Mouse (Mus musculus) kidney, embryonic 16.5 days (tissue): ENCODE measurements at regions not wholly inside any gene's neighbourhood (a gene's known extent, or its start where the extent isn't known, plus 50 kb on each side); places are given as distances from the start of the nearest gene placed in this dataset.
"Not testable (repeated sequence)": the region's sequence is repeated elsewhere in the genome, so short reads cannot be mapped to it uniquely, and the experiment has no call there.

Source experiments
- ATAC-seq: fragments of 200-750 bp; cut with Nextera tagmentation; 2 replicates; pipeline ENCODE4 v1.8.0; 2017; ENCODE audit warnings: moderate TSS enrichment; ENCODE audit not compliant: low FRiP score, low TSS enrichment
- H3K27ac ChIP-seq: fragments of 300-500 bp; sonication (generic); 2 replicates; pipeline ENCODE4 v1.5.1; 2014; ENCODE audit warnings: low read length
- H3K27me3 ChIP-seq: fragments of 300-500 bp; sonication (generic); 2 replicates; pipeline ENCODE4 v1.6.1; 2014; ENCODE audit warnings: low read length, control low read depth, mixed read lengths; ENCODE audit not compliant: insufficient read depth
- H3K36me3 ChIP-seq: fragments of 300-500 bp; sonication (generic); 2 replicates; pipeline ENCODE4 v1.6.1; 2014; ENCODE audit warnings: low read length, control low read depth, mixed read lengths; ENCODE audit not compliant: insufficient read depth
- H3K4me1 ChIP-seq: fragments of 300-500 bp; sonication (generic); 2 replicates; pipeline ENCODE4 v1.6.1; 2014; ENCODE audit warnings: low read length, control low read depth, mixed read lengths; ENCODE audit not compliant: insufficient read depth
- H3K4me2 ChIP-seq: fragments of 300-500 bp; sonication (generic); replicated peaks from 2 replicates; pipeline ENCODE4 v1.6.1; 2014; ENCODE audit warnings: low read depth, low read length
- H3K4me3 ChIP-seq: fragments of 300-500 bp; sonication (generic); 2 replicates; pipeline ENCODE4 v1.5.1; 2014; ENCODE audit warnings: mild to moderate bottlenecking, low read length
- H3K9ac ChIP-seq: fragments of 300-500 bp; sonication (generic); replicated peaks from 2 replicates; pipeline ENCODE4 v1.6.1; 2014; ENCODE audit warnings: low read length
- H3K9me3 ChIP-seq: fragments of 300-500 bp; sonication (generic); 2 replicates; pipeline ENCODE4 v1.6.1; 2016; ENCODE audit warnings: low read length, control low read depth
- WGBS: fragments of 180-500 bp; shearing (Covaris S2); extraction: QIAGEN DNeasy Blood & Tissue Kit; methylation state at CpG from one replicate; pipeline ENCODE4 v1.1.7; 2014; 5-methylcytosine and 5-hydroxymethylcytosine counted together

GRCm38 (mm10) chr12:74825664-74826063, 351.5 kb downstream of the Kcnh5 start:
- no peak overlapping the region for H3K9ac ChIP-seq
- H3K27me3 ChIP-seq = no peaks in the 10 kb centered on the region
- ATAC-seq = no peak
- no peaks in the 10 kb centered on the region for H3K9me3 ChIP-seq
- H3K36me3 ChIP-seq = no peaks in the 10 kb centered on the region
- no peaks in the 10 kb centered on the region; the same call in 1 of the 2 replicates for H3K4me1 ChIP-seq
- H3K4me3 ChIP-seq = no peak overlapping the region
- no peak overlapping the region for H3K4me2 ChIP-seq
- whole genome bisulfite sequencing = 48% methylated on average over 3 of the region's 3 CpGs
- no peak overlapping the region for H3K27ac ChIP-seq

- WGBS = 43% methylated on average over 3 of the region's 3 CpGs
- Histone ChIP-seq H3K36me3 (no peaks in the 10 kb centered on the region), H3K4me2 (no peak overlapping the region), H3K9me3 (no peaks in the 10 kb centered on the region), H3K27ac (no peak overlapping the region), H3K9ac (no peak overlapping the region), H3K4me3 (no peak overlapping the region), H3K27me3 (no peaks in the 10 kb centered on the region), H3K4me1 (no peaks in the 10 kb centered on the region; the same call in 1 of the 2 replicates)
- ATAC-seq = peak; percentile 54; the same call in 1 of the 2 replicates
Observed at GRCm38 (mm10) chr12:74824735-74825494, 352.2 kb downstream of the Kcnh5 start.

DNA sequence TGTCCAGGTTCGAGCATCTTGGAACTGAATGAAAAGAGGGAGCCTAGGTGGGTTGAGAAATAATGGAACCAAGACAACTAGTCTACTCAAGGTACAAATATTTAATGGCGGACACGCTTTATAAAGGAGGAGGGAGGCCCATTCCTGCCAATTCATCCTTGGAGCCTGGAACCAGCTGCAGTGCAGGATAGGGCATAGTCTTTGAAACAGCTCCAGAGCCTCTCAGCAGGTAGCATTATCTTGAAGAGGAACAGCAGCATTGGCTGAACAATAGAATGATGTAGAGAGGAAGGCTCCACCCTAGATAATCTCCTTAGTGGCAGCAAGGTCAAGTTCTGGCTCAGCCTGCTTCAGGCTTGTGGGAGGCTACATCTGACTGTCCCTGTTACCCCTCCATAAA, 361.0 kb downstream of the Kcnh5 start:
- not testable (repeated sequence) for H3K4me3 ChIP-seq, H3K9ac ChIP-seq, H3K27ac ChIP-seq, H3K9me3 ChIP-seq, H3K36me3 ChIP-seq, H3K27me3 ChIP-seq, ATAC-seq, H3K4me1 ChIP-seq, H3K4me2 ChIP-seq
- 91% methylated on average over 3 of the region's 3 CpGs for WGBS

DNA sequence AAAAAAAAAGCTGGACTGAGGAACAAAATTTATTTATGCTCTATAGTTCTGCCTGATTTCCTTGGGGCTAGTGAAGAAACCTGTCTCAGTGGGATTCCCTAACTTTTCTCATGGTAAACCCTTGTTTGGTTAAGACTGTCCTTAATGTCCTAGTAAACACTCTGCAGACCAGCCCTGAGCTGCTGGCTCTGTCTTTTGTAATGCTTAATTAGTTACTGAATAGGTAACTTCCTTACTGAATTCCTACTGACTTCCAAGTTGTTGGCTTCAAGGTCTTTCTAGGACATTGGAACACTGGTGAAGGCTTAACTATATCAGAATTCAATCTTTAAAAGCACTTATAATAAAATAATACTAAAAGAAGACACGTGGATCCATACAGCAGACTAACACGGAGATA, 368.6 kb downstream of the Kcnh5 start:
- not testable (repeated sequence) for H3K4me2 ChIP-seq, H3K9ac ChIP-seq, H3K27ac ChIP-seq, H3K27me3 ChIP-seq, ATAC-seq, H3K9me3 ChIP-seq, H3K4me1 ChIP-seq, H3K4me3 ChIP-seq, H3K36me3 ChIP-seq
- 88% methylated on average over 2 of the region's 2 CpGs for WGBS

- not testable (repeated sequence) for ATAC-seq
- 78% methylated on average over 15 of the region's 15 CpGs for WGBS
Observed at GRCm38 (mm10) chr12:74807926-74808325, 369.2 kb downstream of the Kcnh5 start.

GRCm38 (mm10) chr12:74803740-74804512, 373.2 kb downstream of the Kcnh5 start:
- 63% methylated on average over 13 of the region's 13 CpGs for WGBS
- H3K27ac ChIP-seq = no peak overlapping the region
- H3K9me3 ChIP-seq = 0 out of 2 replicates have a peak, but pooled peaks cover 2% of the 10 kb centered on the region
- no peak overlapping the region for H3K4me2 ChIP-seq
- no peak for ATAC-seq
- H3K4me3 ChIP-seq = no peak overlapping the region
- H3K27me3 ChIP-seq = no peaks in the 10 kb centered on the region
- H3K9ac ChIP-seq = no peak overlapping the region
- no peaks in the 10 kb centered on the region for H3K36me3 ChIP-seq
- no peaks in the 10 kb centered on the region for H3K4me1 ChIP-seq

More at GRCm38 (mm10) chr12:74807926-74808325, 369.2 kb downstream of the Kcnh5 start:
- not testable (repeated sequence) for H3K9ac ChIP-seq, H3K4me2 ChIP-seq, H3K36me3 ChIP-seq, H3K4me3 ChIP-seq, H3K27ac ChIP-seq, H3K4me1 ChIP-seq, H3K27me3 ChIP-seq, H3K9me3 ChIP-seq

DNA sequence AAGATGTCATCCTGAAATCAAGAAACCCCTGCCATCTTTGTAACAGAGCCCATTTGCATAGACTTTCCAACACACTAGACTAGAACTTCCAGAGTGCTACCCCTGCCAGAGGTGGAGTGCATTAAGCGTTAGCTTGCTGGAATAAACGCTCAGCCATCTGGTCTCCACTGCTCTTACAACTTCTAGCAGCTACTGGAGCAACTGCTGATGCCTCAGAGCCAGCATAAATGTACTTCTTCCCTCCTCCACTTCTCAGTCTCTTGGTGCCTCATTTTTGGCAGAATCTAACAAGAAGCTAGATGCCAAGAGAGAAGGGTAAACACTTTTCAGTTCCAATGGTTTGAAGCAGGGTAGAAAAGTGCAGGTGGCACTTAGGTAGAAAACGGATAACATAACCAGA, 385.1 kb downstream of the Kcnh5 start:
- Histone ChIP-seq H3K4me3 (no peak overlapping the region), H3K9me3 (no peaks in the 10 kb centered on the region), H3K4me2 (no peak overlapping the region), H3K36me3 (no peaks in the 10 kb centered on the region), H3K27ac (no peak overlapping the region), H3K9ac (no peak overlapping the region), H3K27me3 (no peaks in the 10 kb centered on the region), H3K4me1 (no peaks in the 10 kb centered on the region)
- 60% methylated on average over 3 of the region's 3 CpGs for WGBS
- ATAC-seq = no peak

DNA sequence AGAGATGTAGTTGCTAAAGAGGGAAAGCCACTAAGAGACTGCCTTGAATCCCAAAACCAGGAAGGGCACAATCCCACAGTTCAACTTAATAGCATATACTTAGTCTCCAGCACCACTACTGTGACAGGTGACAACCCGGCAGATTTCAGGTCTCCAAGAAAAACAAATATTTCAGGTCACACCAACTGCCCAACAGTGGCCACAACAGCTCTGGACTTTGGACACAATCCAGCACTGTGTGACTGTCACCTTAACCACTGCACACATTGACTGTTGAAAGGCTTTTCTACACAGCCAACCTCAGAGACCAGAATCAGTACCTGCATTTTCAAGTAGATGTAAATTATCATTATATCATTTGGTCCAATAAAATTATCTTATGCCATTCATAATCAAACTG, 414.8 kb downstream of the Kcnh5 start:
- no peaks in the 10 kb centered on the region for H3K4me1 ChIP-seq
- WGBS = 74% methylated on average over 1 of the region's 1 CpGs
- no peak overlapping the region for H3K4me3 ChIP-seq
- H3K9ac ChIP-seq = no peak overlapping the region
- no peaks in the 10 kb centered on the region for H3K27me3 ChIP-seq
- ATAC-seq = no peak
- H3K36me3 ChIP-seq = no peaks in the 10 kb centered on the region
- H3K27ac ChIP-seq = no peak overlapping the region
- H3K9me3 ChIP-seq = no peaks in the 10 kb centered on the region
- no peak overlapping the region for H3K4me2 ChIP-seq

GRCm38 (mm10) chr12:74745051-74745450, 428.9 kb upstream of the Gm11042 start:
- Histone ChIP-seq H3K4me1 (no peaks in the 10 kb centered on the region), H3K9me3 (no peaks in the 10 kb centered on the region), H3K4me3 (no peak overlapping the region), H3K27ac (no peak overlapping the region), H3K4me2 (no peak overlapping the region), H3K9ac (no peak overlapping the region), H3K27me3 (no peaks in the 10 kb centered on the region), H3K36me3 (no peaks in the 10 kb centered on the region)
- no peak for ATAC-seq
- 89% methylated on average over 1 of the region's 1 CpGs for WGBS

DNA sequence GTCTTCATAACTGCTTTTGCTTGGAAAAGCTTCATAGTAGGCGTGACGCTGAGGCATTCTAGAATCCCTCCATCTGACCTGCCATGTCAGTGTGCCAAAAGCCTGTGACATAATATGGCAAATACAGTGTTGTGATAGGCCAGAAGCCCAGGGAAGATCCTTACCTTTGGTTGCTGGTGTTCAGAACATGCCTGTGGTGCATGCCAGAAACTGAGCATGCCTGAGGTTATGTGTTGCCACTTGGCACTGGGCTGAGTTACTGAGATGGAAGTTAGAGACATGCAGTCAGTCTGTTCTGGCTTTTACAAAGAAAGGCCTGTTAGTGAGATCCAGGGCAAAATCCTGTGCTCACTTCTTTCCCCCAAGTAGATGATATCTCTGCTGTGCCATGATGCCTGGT, 412.7 kb upstream of the Gm11042 start:
- H3K9me3 ChIP-seq = no peaks in the 10 kb centered on the region
- no peaks in the 10 kb centered on the region for H3K27me3 ChIP-seq
- H3K4me1 ChIP-seq = no peaks in the 10 kb centered on the region
- no peaks in the 10 kb centered on the region for H3K36me3 ChIP-seq
- H3K4me2 ChIP-seq = no peak overlapping the region
- ATAC-seq = no peak
- H3K27ac ChIP-seq = no peak overlapping the region
- 93% methylated on average over 2 of the region's 2 CpGs for WGBS
- H3K9ac ChIP-seq = no peak overlapping the region
- no peak overlapping the region for H3K4me3 ChIP-seq
